Mouse (Mus musculus): Measurements from ENCODE around the gene Olfr97. TPM values are rescaled to one million over a fixed set of nuclear protein-coding genes. Genes with fewer than 3 reads are reported as not detected.
A peak's percentile ranks its signal among the peaks of the same experiment; 100 is the strongest.
"Not testable (repeated sequence)": the region's sequence is repeated elsewhere in the genome, so short reads cannot be mapped to it uniquely, and the experiment has no call there.

Olfr97 gene
- total RNA-seq (2021) = not detected
- long read RNA-seq, experiment 1 = 0 reads
- long read RNA-seq, experiment 2 = 0 reads

- intact Hi-C loops (cut with DNase I; ENCODE audit: low total_unique reads); DNase-seq: not testable (repeated sequence)
These were observed at the start of gene Olfr97 for GRCm38 (mm10) chr17:37237230-37237629. Gene Olfr97 (minus strand): TSS chr17:37237330.

- DNase-seq = no peak
- intact Hi-C loops (cut with DNase I; ENCODE audit: low total_unique reads) = no loop called here
These were observed 46.2 kb upstream of the Olfr97 start, which contains the start of gene Olfr99 for GRCm38 (mm10) chr17:37283360-37283759. Gene Olfr99 (minus strand): TSS chr17:37283460.

- DNase-seq = peak; percentile 9
- intact Hi-C loops (cut with DNase I; ENCODE audit: low total_unique reads) = no loop called here
These were observed 43.2 kb upstream of the Olfr97 start for GRCm38 (mm10) chr17:37280331-37280730.

- DNase-seq = no peak
These were observed 39.4 kb upstream of the Olfr97 start for GRCm38 (mm10) chr17:37276573-37276972.

GRCm38 (mm10) chr17:37275626-37276248 lies 38.6 kb upstream of the Olfr97 start:
- no peak for DNase-seq
- intact Hi-C loops (cut with DNase I; ENCODE audit: low total_unique reads) = no loop called here

More at GRCm38 (mm10) chr17:37276573-37276972, 39.4 kb upstream of the Olfr97 start:
- intact Hi-C loops (cut with DNase I; ENCODE audit: low total_unique reads) = no loop called here

- intact Hi-C loops (cut with DNase I; ENCODE audit: low total_unique reads) = no loop called here
- peak; percentile 32 for DNase-seq
These were observed 33.6 kb upstream of the Olfr97 start for GRCm38 (mm10) chr17:37270702-37271092.

- intact Hi-C loops (cut with DNase I; ENCODE audit: low total_unique reads) = no loop called here
- peak; percentile 75 for DNase-seq
These were observed 33.0 kb upstream of the Olfr97 start, which contains the start of gene H2-M3 for GRCm38 (mm10) chr17:37270058-37270701. Gene H2-M3 (plus strand): TSS chr17:37270220.

GRCm38 (mm10) chr17:37263626-37264025 lies 26.5 kb upstream of the Olfr97 start, which contains the start of gene Olfr98:
Gene Olfr98 (minus strand): TSS chr17:37263749.
- intact Hi-C loops (cut with DNase I; ENCODE audit: low total_unique reads) = no loop called here
- DNase-seq = no peak

GRCm38 (mm10) chr17:37250544-37250943 lies 13.4 kb upstream of the Olfr97 start:
- DNase-seq = no peak
- intact Hi-C loops (cut with DNase I; ENCODE audit: low total_unique reads) = no loop called here

- no peak for DNase-seq
- intact Hi-C loops (cut with DNase I; ENCODE audit: low total_unique reads) = no loop called here
These were observed 12.3 kb upstream of the Olfr97 start for GRCm38 (mm10) chr17:37249460-37249859.

GRCm38 (mm10) chr17:37246715-37247114 lies 9.6 kb upstream of the Olfr97 start:
- intact Hi-C loops (cut with DNase I; ENCODE audit: low total_unique reads) = no loop called here
- DNase-seq = no peak

- intact Hi-C loops (cut with DNase I; ENCODE audit: low total_unique reads) = no loop called here
- no peak for DNase-seq
These were observed 5.1 kb upstream of the Olfr97 start for GRCm38 (mm10) chr17:37242198-37242597.

GRCm38 (mm10) chr17:37221879-37222278 lies 15.3 kb downstream of the Olfr97 start:
- DNase-seq = no peak
- intact Hi-C loops (cut with DNase I; ENCODE audit: low total_unique reads) = no loop called here

GRCm38 (mm10) chr17:37219846-37220245 lies 17.3 kb downstream of the Olfr97 start, which contains the start of gene Olfr96:
Gene Olfr96 (plus strand): TSS chr17:37220146.
- DNase-seq = no peak

GRCm38 (mm10) chr17:37218486-37218885 lies 18.6 kb downstream of the Olfr97 start:
- DNase-seq = peak; percentile 48
- intact Hi-C loops (cut with DNase I; ENCODE audit: low total_unique reads) = no loop called here

More at GRCm38 (mm10) chr17:37219846-37220245, 17.3 kb downstream of the Olfr97 start, which contains the start of gene Olfr96:
- intact Hi-C loops (cut with DNase I; ENCODE audit: low total_unique reads) = no loop called here

- DNase-seq = no peak
- intact Hi-C loops (cut with DNase I; ENCODE audit: low total_unique reads) = no loop called here
These were observed 24.1 kb downstream of the Olfr97 start, which contains the start of gene Olfr95 for GRCm38 (mm10) chr17:37213018-37213417. Gene Olfr95 (minus strand): TSS chr17:37213118.

GRCm38 (mm10) chr17:37210884-37211768 lies 26.0 kb downstream of the Olfr97 start:
- intact Hi-C loops (cut with DNase I; ENCODE audit: low total_unique reads) = no loop called here
- no peak for DNase-seq

- DNase-seq = no peak
- intact Hi-C loops (cut with DNase I; ENCODE audit: low total_unique reads) = loop anchor here (5.0 kb wide), 1 partner anchor 117 kb away; the partner anchor contains the start of gene Olfr90
These were observed 33.3 kb downstream of the Olfr97 start for GRCm38 (mm10) chr17:37203917-37204236.

GRCm38 (mm10) chr17:37203206-37203916 lies 33.8 kb downstream of the Olfr97 start:
- intact Hi-C loops (cut with DNase I; ENCODE audit: low total_unique reads) = loop anchor here (5.0 kb wide), 1 partner anchor 116 kb away; the partner anchor contains the start of gene Olfr90
- peak; percentile 65 for DNase-seq

All from gastrocnemius, postnatal 14 days (tissue).